Comparison of ENCODE assay signal across 16 mouse cellular contexts in genomic region chr7:16001691-16002090, GRCm38 (mm10). TPM values are rescaled to one million over a fixed set of nuclear protein-coding genes. Genes with fewer than 3 reads are reported as not detected.
DNase-seq lines count a peak whose midpoint lies in the region; ATAC-seq and TF ChIP-seq lines count a peak whose summit lies in the region.
"Had no signal": no experiment of that assay in that cellular context is flagged by ENCODE, and none has a peak within 500 bp of the region (broad histone marks: within the 10 kb centered on the region; RNA-seq: fewer than 3 reads in every experiment).

No protein-coding gene starts in this region.

- H3K36me3 ChIP-seq in intestine, postnatal 0 days (ENCODE audit: control insufficient read depth, insufficient read depth) = peaks cover 8% of the 10 kb centered on the region

- 85% methylated on average over 1 of the region's 1 CpGs for WGBS in intestine, postnatal 0 days

- no peak for TF ChIP-seq POLR2A in bone marrow macrophage, adult 2 months (IDR thresholded peaks at IDR 0.05; ENCODE audit: borderline replicate concordance, low read depth, low read length)

- no peak overlapping the region for H3K9ac ChIP-seq in intestine, postnatal 0 days (ENCODE audit: low read depth, low read length)
- H3K9ac ChIP-seq: intestine, embryonic 15.5 days; limb, embryonic 12.5 days; midbrain, embryonic 15.5 days had no signal

- no peaks in the 10 kb centered on the region for H3K9me3 ChIP-seq in intestine, postnatal 0 days (ENCODE audit: control insufficient read depth)
- H3K9me3 ChIP-seq: intestine, embryonic 15.5 days; limb, embryonic 12.5 days; midbrain, embryonic 15.5 days had no signal

- no peak for ATAC-seq in intestine, postnatal 0 days
- ATAC-seq: intestine, embryonic 15.5 days; midbrain, embryonic 15.5 days had no signal

- H3K4me1 ChIP-seq in bone marrow macrophage, adult 2 months (ENCODE audit: control insufficient read depth, insufficient read depth, low read length) = peaks cover 50% of the 10 kb centered on the region
- no peaks in the 10 kb centered on the region for H3K4me1 ChIP-seq in intestine, postnatal 0 days (replicated peaks; ENCODE audit: control insufficient read depth, insufficient read depth, low read length)
- H3K4me1 ChIP-seq: intestine, embryonic 15.5 days; midbrain, embryonic 15.5 days had no signal

- H3K4me2 ChIP-seq in intestine, postnatal 0 days (replicated peaks; ENCODE audit: low read depth) = no peak overlapping the region
- H3K4me2 ChIP-seq: intestine, embryonic 15.5 days; limb, embryonic 12.5 days; midbrain, embryonic 15.5 days had no signal

- TF ChIP-seq CTCF in layer of hippocampus, adult 2 months (conservative IDR thresholded peaks at IDR 0.05) = no peak
- no peak for TF ChIP-seq CTCF in bone marrow macrophage, adult 2 months (IDR thresholded peaks at IDR 0.05; ENCODE audit: low read depth, low read length)
- no peak for TF ChIP-seq CTCF in intestine, postnatal 0 days (IDR thresholded peaks at IDR 0.05; ENCODE audit: low read depth)

- no peaks in the 10 kb centered on the region for H3K27me3 ChIP-seq in intestine, postnatal 0 days (replicated peaks; ENCODE audit: control insufficient read depth, insufficient read depth, low read length)
- H3K27me3 ChIP-seq: intestine, embryonic 15.5 days; limb, embryonic 12.5 days; midbrain, embryonic 15.5 days had no signal

- H3K27ac ChIP-seq in layer of hippocampus, adult 2 months = peak overlapping the region; percentile 82
- peak overlapping the region; percentile 69 for H3K27ac ChIP-seq in bone marrow macrophage, adult 2 months (ENCODE audit: insufficient read depth, low read depth, low read length)
- H3K27ac ChIP-seq in intestine, postnatal 0 days (ENCODE audit: low read depth, low read length) = no peak overlapping the region
- H3K27ac ChIP-seq: intestine, embryonic 15.5 days; kidney, postnatal 0 days; limb, embryonic 12.5 days; midbrain, embryonic 15.5 days had no signal

- DNase-seq in layer of hippocampus, adult 2 months (ENCODE audit: low spot score in 2 of 2) = no peak
- DNase-seq in layer of hippocampus, postnatal 10 days (ENCODE audit: low spot score in 2 of 2) = no peak
- DNase-seq in CD8-positive naive resting alpha-beta T cell, adult 2 months (ENCODE audit: low read depth in 2 of 2, low spot score in 2 of 2) = peak; percentile 48 to 52
- peak; percentile 73 for DNase-seq in naive thymus-derived CD4-positive, alpha-beta T cell, adult 2 months (ENCODE audit: low read depth)
- DNase-seq in cerebellum, postnatal 4 days (ENCODE audit: low spot score in 2 of 2) = no peak
- DNase-seq in frontal cortex, postnatal 14 days (ENCODE audit: low spot score in 2 of 2) = no peak
- DNase-seq: adrenal gland, adult 8-10 months; cerebellum, postnatal 36 days had no signal

- H3K4me3 ChIP-seq in layer of hippocampus, adult 2 months = no peak overlapping the region
- H3K4me3 ChIP-seq in bone marrow macrophage, adult 2 months (ENCODE audit: insufficient read depth, low read length) = no peak overlapping the region
- H3K4me3 ChIP-seq in intestine, postnatal 0 days (ENCODE audit: low read depth, low read length) = no peak overlapping the region
- H3K4me3 ChIP-seq: intestine, embryonic 15.5 days; limb, embryonic 12.5 days; midbrain, embryonic 15.5 days had no signal

RNA-seq across cellular contexts. Expression of gene Ehd2, which starts 34.3 kb away (rescaled TPM):
- 1 to 10 TPM; 6.7 to 7.3 TPM for total RNA-seq in layer of hippocampus, adult 2 months (2021)
- total RNA-seq in layer of hippocampus, postnatal 10 days (2021) = 10 to 100 TPM in 1 of 2 experiments, 1 to 10 TPM in 1; 8.6 to 14.0 TPM
- 0.52 and 1.2 TPM in 2 replicates for polyA plus RNA-seq in bone marrow macrophage, adult 2 months (2012; ENCODE audit: insufficient read depth, insufficient read length, missing spikeins)
- polyA plus RNA-seq in intestine, postnatal 0 days (2015; fragmentation: Nextera tagmentation; extraction: Ambion mirVana) = 29.3 and 30.9 TPM in 2 replicates

RNA-seq across cellular contexts. Expression of gene Bicra, which starts 46.0 kb away (rescaled TPM):
- total RNA-seq in layer of hippocampus, adult 2 months (2021) = 10 to 100 TPM; 20.8 to 22.8 TPM
- total RNA-seq in layer of hippocampus, postnatal 10 days (2021) = 10 to 100 TPM; 19.3 to 21.1 TPM
- 22.1 and 35.5 TPM in 2 replicates for polyA plus RNA-seq in bone marrow macrophage, adult 2 months (2012; ENCODE audit: insufficient read depth, insufficient read length, missing spikeins)
- 1.6 and 1.7 TPM in 2 replicates for polyA plus RNA-seq in intestine, postnatal 0 days (2015; fragmentation: Nextera tagmentation; extraction: Ambion mirVana)

RNA-seq across cellular contexts. Expression of gene Nop53, which starts 55.8 kb away (rescaled TPM):
- total RNA-seq in layer of hippocampus, adult 2 months (2021) = 100 to 1,000 TPM; 115 to 121 TPM
- total RNA-seq in layer of hippocampus, postnatal 10 days (2021) = 100 to 1,000 TPM; 126 to 135 TPM
- polyA plus RNA-seq in bone marrow macrophage, adult 2 months (2012; ENCODE audit: insufficient read depth, insufficient read length, missing spikeins) = 184 and 188 TPM in 2 replicates
- polyA plus RNA-seq in intestine, postnatal 0 days (2015; fragmentation: Nextera tagmentation; extraction: Ambion mirVana) = 109 and 115 TPM in 2 replicates

RNA-seq across cellular contexts. Expression of gene Zfp541, which starts 59.9 kb away (rescaled TPM):
- total RNA-seq in layer of hippocampus, adult 2 months (2021) = 1 to 10 TPM in 1 of 2 experiments, under 1 TPM in 1; 0.59 to 1.1 TPM
- total RNA-seq in layer of hippocampus, postnatal 10 days (2021) = under 1 TPM; 0.40 to 0.43 TPM
- 0.20 and 0.48 TPM in 2 replicates for polyA plus RNA-seq in bone marrow macrophage, adult 2 months (2012; ENCODE audit: insufficient read depth, insufficient read length, missing spikeins)
- polyA plus RNA-seq in intestine, postnatal 0 days (2015; fragmentation: Nextera tagmentation; extraction: Ambion mirVana) = 0.14 TPM in 1 of 2 replicates, not detected in the other
- total RNA-seq: gastrocnemius, postnatal 25 days; hematopoietic stem cell, adult 5-6 weeks had no signal
- polyA plus RNA-seq: limb, embryonic 12.5 days had no signal

Comparison
In these comparisons a context has a peak if more than half of its experiments do, and no peak if none do; other contexts are left out.
1. DNase-seq: peak in CD8-positive naive resting alpha-beta T cell, adult 2 months (2 of 2) and naive thymus-derived CD4-positive, alpha-beta T cell, adult 2 months (single experiment); none in layer of hippocampus, adult 2 months (0 of 2), layer of hippocampus, postnatal 10 days (0 of 2), cerebellum, postnatal 4 days (0 of 2) and frontal cortex, postnatal 14 days (0 of 2).